Mouse (Mus musculus): ENCODE measurements around the gene Slc16a12. TPM values are rescaled to one million over a fixed set of nuclear protein-coding genes. Genes with fewer than 3 reads are reported as not detected.
"Not testable (repeated sequence)": the region's sequence is repeated elsewhere in the genome, so short reads cannot be mapped to it uniquely, and the experiment has no call there.

Slc16a12 gene
- total RNA-seq, 2 experiments from 2014 or later = 5.9 to 10.2 TPM

GRCm38 (mm10) chr19:34684857-34685256, 62.2 kb downstream of the Slc16a12 start:
- no peak for DNase-seq (ENCODE audit: low spot score in 2 of 2)

- no peak for DNase-seq (ENCODE audit: low spot score in 2 of 2)
Observed at GRCm38 (mm10) chr19:34678428-34678827, 68.7 kb downstream of the Slc16a12 start.

GRCm38 (mm10) chr19:34673476-34673875, 73.6 kb downstream of the Slc16a12 start:
- no peak for DNase-seq (ENCODE audit: low spot score in 2 of 2)

GRCm38 (mm10) chr19:34666127-34666526, 81.0 kb downstream of the Slc16a12 start:
- DNase-seq (ENCODE audit: low spot score in 2 of 2) = peak in 1 of 2 experiments; percentile 23

GRCm38 (mm10) chr19:34662740-34663139, 84.3 kb downstream of the Slc16a12 start:
- no peak for DNase-seq (ENCODE audit: low spot score in 2 of 2)

GRCm38 (mm10) chr19:34662067-34662507, 85.0 kb downstream of the Slc16a12 start:
- peak in 1 of 2 experiments; percentile 36 for DNase-seq (ENCODE audit: low spot score in 2 of 2)

GRCm38 (mm10) chr19:34656511-34657298, 90.4 kb downstream of the Slc16a12 start:
- DNase-seq (ENCODE audit: low spot score in 2 of 2) = no peak

- DNase-seq (ENCODE audit: low spot score in 2 of 2) = no peak
Observed at GRCm38 (mm10) chr19:34655227-34655805, 91.8 kb downstream of the Slc16a12 start.

GRCm38 (mm10) chr19:34650997-34651396, 96.1 kb downstream of the Slc16a12 start:
- no peak for DNase-seq (ENCODE audit: low spot score in 2 of 2)

- DNase-seq (ENCODE audit: low spot score in 2 of 2) = no peak
Observed at GRCm38 (mm10) chr19:34650276-34650675, 96.8 kb downstream of the Slc16a12 start.

GRCm38 (mm10) chr19:34647630-34648029, 99.5 kb downstream of the Slc16a12 start:
- not testable (repeated sequence) for DNase-seq (ENCODE audit: low spot score in 2 of 2)

- no peak for DNase-seq (ENCODE audit: low spot score in 2 of 2)
Observed at GRCm38 (mm10) chr19:34642616-34643015, 104.5 kb downstream of the Slc16a12 start.

GRCm38 (mm10) chr19:34640623-34641022, 106.5 kb downstream of the Slc16a12 start, which contains the start of the genes Ifit1bl2 and Ifit1:
Ifit1bl2 (minus strand) TSS chr19:34640743.
Ifit1 (plus strand) TSS chr19:34640871.
- no peak for DNase-seq (ENCODE audit: low spot score in 2 of 2)

GRCm38 (mm10) chr19:34636933-34637557, 110.0 kb downstream of the Slc16a12 start:
- peak in 1 of 2 experiments; percentile 11 for DNase-seq (ENCODE audit: low spot score in 2 of 2)

GRCm38 (mm10) chr19:34633484-34633883, 113.6 kb downstream of the Slc16a12 start:
- DNase-seq (ENCODE audit: low spot score in 2 of 2) = no peak

GRCm38 (mm10) chr19:34631487-34631886, 115.6 kb downstream of the Slc16a12 start:
- DNase-seq (ENCODE audit: low spot score in 2 of 2) = no peak

GRCm38 (mm10) chr19:34627496-34627895, 119.6 kb downstream of the Slc16a12 start:
- no peak for DNase-seq (ENCODE audit: low spot score in 2 of 2)

- DNase-seq (ENCODE audit: low spot score in 2 of 2) = no peak
Observed at GRCm38 (mm10) chr19:34624663-34625062, 122.4 kb downstream of the Slc16a12 start.

- DNase-seq (ENCODE audit: low spot score in 2 of 2) = no peak
Observed at GRCm38 (mm10) chr19:34623781-34624180, 123.3 kb downstream of the Slc16a12 start.

- DNase-seq (ENCODE audit: low spot score in 2 of 2) = no peak
Observed at GRCm38 (mm10) chr19:34620871-34621270, 126.2 kb downstream of the Slc16a12 start.
